Mouse (Mus musculus) adrenal gland, postnatal 4 days (tissue): ENCODE data around the gene Gja5. TPM values are rescaled to one million over a fixed set of nuclear protein-coding genes. Genes with fewer than 3 reads are reported as not detected.
"Not testable (repeated sequence)": the region's sequence is repeated elsewhere in the genome, so short reads cannot be mapped to it uniquely, and the experiment has no call there.

ENCODE experiments used
- DNase-seq, 2 experiments: peaks; one replicate each; pipeline ENCODE4 v3.0.0; 2021 to 2022; ENCODE audit warnings: low spot score in 2 of 2, mixed read lengths in 2 of 2
- total RNA-seq, 2 experiments: library from RNA; stranded (reverse); gene quantifications; 2 replicates each; pipeline ENCODE4 v1.2.3; 2021

Gene Gja5
- total RNA-seq, 2 experiments from 2014 or later: 3.7 to 4.1 TPM

- DNase-seq: not testable (repeated sequence)
Observed at GRCm38 (mm10) chr3:97096664-97097063, 192.2 kb downstream of the Gja5 start.

- no peak for DNase-seq
Observed at GRCm38 (mm10) chr3:97100784-97101641, 196.5 kb downstream of the Gja5 start.

- not testable (repeated sequence) for DNase-seq
Observed at GRCm38 (mm10) chr3:97103946-97104345, 199.5 kb downstream of the Gja5 start.

DNA sequence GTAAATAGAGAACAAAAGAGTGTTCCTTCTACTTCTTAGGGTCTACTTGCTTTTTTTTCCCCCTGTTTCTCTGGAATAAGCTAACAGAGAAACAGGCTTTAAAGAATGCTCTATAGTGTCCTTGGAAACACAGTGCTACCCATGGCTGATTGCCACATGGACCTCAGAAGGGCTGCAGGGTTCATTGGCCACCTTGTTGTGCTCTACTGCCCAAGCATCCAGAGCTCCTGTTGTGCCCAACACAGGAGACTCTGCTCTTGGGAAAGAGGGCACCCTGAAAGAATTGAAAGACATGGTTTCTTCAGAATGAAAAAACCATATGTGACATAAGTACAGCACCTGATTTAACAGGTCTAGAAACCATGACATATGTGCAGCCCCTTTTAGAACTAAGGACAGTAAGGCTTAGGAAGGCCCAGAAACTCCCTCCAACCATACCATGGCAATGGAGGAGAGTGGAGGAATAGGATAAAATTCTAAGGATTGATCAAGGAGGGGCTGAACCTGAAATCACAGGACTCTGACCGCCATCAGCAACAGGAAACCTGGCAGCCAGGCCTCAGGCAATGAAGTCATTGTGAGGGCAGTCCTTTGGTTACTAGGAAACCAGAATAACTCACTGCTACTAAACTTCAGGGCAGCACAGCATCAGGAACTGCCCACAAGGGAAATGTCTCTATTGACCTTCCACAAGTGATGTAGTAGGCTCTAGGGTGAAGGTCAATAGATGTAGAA lies 200.4 kb downstream of the Gja5 start:
- no peak for DNase-seq

DNA sequence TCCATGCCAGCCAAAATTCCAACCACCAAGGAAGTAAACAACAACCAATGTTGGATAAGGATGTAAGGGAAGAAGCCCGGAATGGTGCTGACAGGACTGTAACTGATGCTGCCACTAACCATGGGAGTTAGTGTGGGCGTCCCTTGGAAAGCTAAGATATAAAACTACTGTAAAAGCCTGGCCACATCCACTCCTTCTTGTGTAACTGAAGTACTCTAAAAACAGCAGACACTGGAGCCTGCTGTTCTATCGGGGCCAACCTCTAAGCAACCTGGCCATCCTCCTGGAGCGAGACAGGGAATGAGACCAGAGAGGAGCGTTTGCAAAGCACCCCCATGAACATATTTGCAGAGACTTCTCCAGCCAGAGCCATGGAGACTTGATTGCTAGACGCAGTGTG lies 213.0 kb downstream of the Gja5 start:
- no peak for DNase-seq

- DNase-seq: no peak
Observed at GRCm38 (mm10) chr3:97118313-97118712, 213.8 kb downstream of the Gja5 start.

- no peak for DNase-seq
Observed at GRCm38 (mm10) chr3:97124193-97124592, 219.7 kb downstream of the Gja5 start.

Other genes starting within 250 kb of the Gja5 start
- 1 to 10 TPM; 2.7 to 3.3 TPM for gene Ankrd35, start 234.6 kb upstream of the Gja5 start, total RNA-seq
- gene Pias3, start 208.3 kb upstream of the Gja5 start, total RNA-seq: 10 to 100 TPM; 50.1 to 55.1 TPM
- gene Nudt17, start 196.1 kb upstream of the Gja5 start, total RNA-seq: 1 to 10 TPM; 2.7 to 3.6 TPM
- gene Polr3c, start 177.1 kb upstream of the Gja5 start, total RNA-seq: 10 to 100 TPM; 39.5 to 43.4 TPM
- gene Rnf115, start 177.0 kb upstream of the Gja5 start, total RNA-seq: 10 to 100 TPM; 37.0 to 39.7 TPM
- 10 to 100 TPM in 1 of 2 experiments, 1 to 10 TPM in 1; 7.2 to 40.4 TPM for gene Pdzk1, start 75.4 kb upstream of the Gja5 start, total RNA-seq
- under 1 TPM in 1 of 2 experiments, not detected in 1; 0.48 TPM for gene Cd160, start 75.3 kb upstream of the Gja5 start, total RNA-seq
- 10 to 100 TPM; 29.1 to 34.6 TPM for gene Gpr89, start 653 bp downstream of the Gja5 start, total RNA-seq
- gene Gja8, start 21.3 kb downstream of the Gja5 start, total RNA-seq: not detected